Mouse (Mus musculus) bone marrow, adult 2 months (tissue): ENCODE results near the gene Nptn.

Source experiments
- CTCF ChIP-seq: fragments of 200-500 bp; IDR thresholded peaks from 2 replicates; pipeline ENCODE4 v1.5.1; 2011; ENCODE audit warnings: low read length, control low read depth; ENCODE audit not compliant: control insufficient read depth, insufficient read depth
- POLR2A ChIP-seq: fragments of 200-500 bp; IDR thresholded peaks from 2 replicates; pipeline ENCODE4 v1.6.1; 2011; ENCODE audit warnings: low read depth, mild to moderate bottlenecking, control low read depth, low read length, borderline replicate concordance; ENCODE audit not compliant: control insufficient read depth

- TF ChIP-seq CTCF (no peak), POLR2A (no peak)
Observed at GRCm38 (mm10) chr9:58649265-58649626, 67.2 kb downstream of the Nptn start.
